Mouse (Mus musculus): ENCODE measurements around the gene Gm884.
"Not testable (repeated sequence)": the region's sequence is repeated elsewhere in the genome, so short reads cannot be mapped to it uniquely, and the experiment has no call there.

Gm884 gene

DNA sequence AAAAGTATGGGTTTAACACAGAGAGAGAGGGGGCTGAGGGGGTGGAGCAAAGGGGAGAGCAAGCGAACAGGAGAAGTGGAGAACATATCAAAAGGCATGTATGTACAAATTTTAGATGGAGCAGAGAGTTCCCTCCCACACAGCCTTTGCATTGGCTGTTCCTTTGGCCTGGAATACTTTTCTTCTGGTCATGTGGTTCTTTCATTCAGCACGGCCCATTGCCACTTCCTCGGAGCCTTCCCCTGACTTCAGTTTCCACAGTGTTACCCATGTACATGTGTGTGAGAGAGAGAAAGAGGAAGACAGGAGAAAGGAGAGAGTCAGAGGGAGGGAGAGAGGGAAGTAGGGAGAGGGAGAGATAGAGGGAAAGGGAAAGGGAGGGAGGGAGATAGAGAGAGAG is 14.5 kb upstream of the Gm884 start:
- DNase-seq (ENCODE audit: low spot score in 2 of 2): no peak

DNA sequence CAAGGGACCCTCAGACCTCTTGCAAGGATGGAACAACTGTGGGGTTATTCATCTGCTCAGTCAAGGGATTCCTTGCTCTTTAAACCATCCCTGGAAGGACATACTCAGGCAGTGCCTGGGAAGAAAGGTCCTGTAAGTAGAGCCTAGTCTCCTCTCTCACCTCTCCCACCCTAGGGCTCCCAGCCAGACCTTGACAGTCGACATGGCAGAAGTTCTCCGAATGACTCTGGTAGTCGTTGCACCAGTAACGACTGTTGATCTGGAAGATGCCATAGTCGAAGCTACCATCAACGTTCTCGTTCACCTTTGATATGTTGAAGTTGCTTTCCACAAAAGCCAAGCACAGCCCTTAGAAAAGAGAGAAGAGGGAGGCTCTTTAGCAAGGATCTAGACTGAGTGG is 13.9 kb upstream of the Gm884 start:
- no peak for DNase-seq (ENCODE audit: low spot score in 2 of 2)

DNA sequence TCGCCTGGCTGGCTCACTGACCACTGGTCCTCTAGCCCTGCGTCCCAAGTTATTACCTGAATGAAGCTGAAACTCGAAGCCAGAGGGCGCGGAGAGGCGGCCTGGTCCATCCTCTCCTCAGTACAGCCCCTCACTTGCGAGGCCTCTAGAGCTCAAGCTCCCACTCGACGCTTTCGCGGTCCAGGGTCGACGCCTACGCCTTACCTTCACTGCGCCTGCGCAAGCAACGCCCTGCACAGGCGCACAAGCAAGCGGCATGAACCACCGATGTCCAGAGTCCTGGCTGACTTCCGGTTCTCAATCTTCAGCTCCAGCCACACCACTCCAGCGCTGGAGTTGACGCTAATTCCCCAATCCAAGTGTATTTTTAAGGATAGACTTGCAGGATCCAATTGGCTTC is 6.5 kb upstream of the Gm884 start:
- DNase-seq (ENCODE audit: low spot score in 2 of 2): no peak

DNA sequence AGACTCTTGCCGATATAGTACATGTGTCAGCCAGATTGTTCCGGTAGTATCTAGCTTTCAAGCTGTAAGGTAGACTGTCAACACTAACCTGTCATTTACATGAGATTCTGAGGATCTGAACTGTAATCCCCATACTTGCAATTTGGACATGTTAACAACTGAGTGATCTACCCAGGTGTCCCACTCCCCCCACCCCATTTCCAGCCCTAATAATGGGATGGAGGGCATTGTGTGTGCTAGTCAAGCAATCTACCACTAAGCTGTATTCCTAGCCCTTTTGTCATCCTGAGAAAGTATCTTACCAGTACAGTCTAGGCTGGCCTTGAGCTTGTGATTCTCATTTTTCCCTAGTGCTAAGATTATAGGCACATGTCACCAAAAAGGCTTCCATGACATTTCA is 10.2 kb downstream of the Gm884 start:
- no peak for DNase-seq (ENCODE audit: low spot score in 2 of 2)

DNA sequence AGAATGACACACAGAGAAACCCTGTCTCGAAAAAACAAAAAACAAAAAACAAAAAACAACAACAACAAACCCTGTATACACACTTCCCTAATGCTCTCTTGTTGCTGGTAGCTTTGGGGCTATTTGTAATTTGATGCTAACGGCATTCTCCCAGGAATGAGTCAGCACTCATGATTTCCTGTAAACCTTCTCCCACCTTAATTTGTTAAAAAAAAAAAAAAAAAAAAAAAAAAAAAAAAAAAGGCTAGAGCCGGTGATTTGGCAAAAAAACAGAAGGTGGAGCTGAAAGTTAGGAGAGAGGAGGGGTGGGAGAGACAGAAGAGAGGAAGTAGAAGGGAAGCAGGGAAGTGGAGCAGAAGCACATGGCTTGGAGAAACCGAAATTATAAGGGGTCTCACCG is 14.3 kb downstream of the Gm884 start:
- no peak for DNase-seq (ENCODE audit: low spot score in 2 of 2)

DNA sequence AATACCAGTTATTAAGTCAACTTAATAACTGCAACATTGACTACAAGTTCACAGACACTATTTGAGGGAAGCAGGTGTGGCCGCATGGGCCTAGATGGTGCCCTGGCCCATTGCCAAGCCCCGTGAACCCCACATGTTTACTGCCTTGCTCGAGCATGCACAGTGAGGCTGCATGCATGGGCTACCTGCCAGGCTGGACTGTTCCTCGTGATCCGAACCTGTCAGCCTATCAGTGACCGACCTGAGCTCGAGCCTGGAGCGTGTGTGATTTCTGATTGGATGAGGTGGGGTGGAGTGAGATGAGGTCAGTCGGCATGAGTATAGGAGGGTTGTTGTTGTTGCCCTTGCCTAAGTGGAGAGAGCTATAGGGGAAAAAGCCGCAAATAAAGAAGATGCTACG is 42.6 kb downstream of the Gm884 start:
- no peak for DNase-seq (ENCODE audit: low spot score in 2 of 2)

DNA sequence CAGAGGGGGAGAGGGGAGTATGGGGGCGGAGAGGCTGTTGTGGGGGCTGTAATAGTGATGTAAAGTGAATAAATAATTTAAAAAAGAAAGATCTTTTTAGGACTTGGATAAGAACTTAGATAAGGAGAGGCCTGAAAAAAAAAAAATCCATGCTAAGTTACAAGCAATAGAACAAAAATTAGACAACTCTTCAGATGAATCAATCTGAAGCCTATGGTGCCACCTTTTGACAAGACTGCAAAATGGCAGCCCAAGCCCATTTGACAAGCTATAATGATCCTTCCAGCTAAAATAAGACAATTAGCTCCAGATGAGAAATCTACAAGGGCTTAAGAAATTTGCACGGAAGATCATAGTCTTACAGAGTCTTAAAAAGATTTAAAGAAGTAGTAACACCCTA is 64.9 kb downstream of the Gm884 start:
- no peak for DNase-seq (ENCODE audit: low spot score in 2 of 2)

DNA sequence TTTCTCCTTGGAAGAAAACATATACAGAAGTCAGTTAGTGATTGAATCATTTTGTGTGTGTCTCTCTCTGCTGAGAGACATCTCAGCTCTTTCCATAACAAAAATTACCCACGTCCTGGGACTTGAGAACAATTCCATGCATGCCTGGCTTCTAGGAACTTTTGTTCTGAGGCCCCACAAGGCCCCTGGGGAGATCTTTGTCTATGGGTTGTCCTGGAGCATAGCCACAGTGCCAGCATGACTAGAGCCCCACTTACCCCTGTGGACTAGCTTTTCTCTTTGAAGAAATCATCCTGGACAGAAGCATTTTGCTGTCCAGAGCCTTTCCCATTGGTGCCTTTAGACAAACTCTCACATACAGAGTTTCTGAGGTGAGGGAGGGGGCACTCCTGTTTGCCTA is 86.0 kb downstream of the Gm884 start:
- DNase-seq (ENCODE audit: low spot score in 2 of 2): not testable (repeated sequence)

DNA sequence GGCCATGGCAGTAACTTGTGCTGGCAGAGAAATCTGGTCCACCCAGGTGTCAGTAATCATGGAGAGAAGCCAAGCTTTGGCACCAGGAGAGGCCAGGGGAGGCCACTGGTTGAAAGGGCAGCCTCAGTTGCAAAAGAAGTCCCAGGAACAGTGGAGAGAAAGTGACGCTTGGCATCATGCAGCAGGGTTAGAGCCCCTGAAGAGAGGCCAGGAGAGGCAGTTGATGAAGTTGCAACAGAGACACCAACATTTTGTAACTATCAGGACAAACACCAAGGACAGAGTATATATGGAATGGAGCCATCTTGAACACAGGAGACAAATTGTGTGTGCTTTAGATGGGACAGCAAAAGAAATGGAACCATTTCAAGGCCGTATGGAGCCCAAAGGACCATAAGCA is 108.8 kb downstream of the Gm884 start:
- no peak for DNase-seq (ENCODE audit: low spot score in 2 of 2)

DNA sequence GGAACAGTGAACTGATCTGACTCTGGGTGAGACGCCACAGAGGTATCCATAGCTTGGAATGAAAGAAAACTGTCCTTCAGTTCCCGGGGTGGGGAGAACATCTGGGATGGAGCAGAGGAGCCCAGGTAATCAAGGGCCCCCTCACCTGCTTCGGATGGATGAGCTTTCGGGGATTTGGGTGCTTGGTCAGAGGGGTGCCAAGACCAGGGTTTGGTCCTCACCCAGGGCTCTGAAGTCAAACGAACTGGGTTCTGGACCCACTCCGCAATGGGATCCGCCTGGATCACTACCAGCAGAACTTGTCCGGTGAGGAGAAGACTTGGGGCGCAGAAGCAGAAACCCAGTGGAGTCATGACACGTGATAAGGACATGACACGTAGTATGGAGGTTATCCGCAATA is 116.4 kb downstream of the Gm884 start, which contains the start of gene Lrrc37a:
Gene Lrrc37a (minus strand): TSS at position 101 of the 400 bp plus-strand sequence.
- DNase-seq (ENCODE audit: low spot score in 2 of 2): no peak

Data from spleen, postnatal 4 days (tissue).